Comparison of ENCODE assay signal across 21 mouse cellular contexts in the genomic region with DNA sequence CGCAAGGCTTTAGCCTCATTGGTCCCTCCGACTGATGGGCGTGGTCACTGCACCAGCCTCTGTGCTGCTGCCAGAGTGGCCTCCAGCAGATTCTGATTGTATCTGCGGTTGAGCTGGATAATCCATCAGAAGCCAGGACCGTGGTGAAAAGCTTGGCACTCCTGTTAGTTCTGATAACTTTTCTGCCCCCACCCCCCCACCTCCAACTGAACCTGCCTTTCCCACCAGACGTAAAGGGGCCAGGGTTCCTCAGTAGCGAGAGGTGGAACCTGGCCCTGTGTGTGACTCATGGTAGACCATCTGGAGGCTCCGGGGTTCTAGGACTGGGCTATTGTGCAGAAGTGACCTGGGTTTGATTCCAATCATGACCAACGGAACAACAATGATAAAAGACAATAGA.
DNase-seq lines count a peak whose midpoint lies in the region; ATAC-seq and TF ChIP-seq lines count a peak whose summit lies in the region.
"Had no signal": no experiment of that assay in that cellular context is flagged by ENCODE, and none has a peak within 500 bp of the region (broad histone marks: within the 10 kb centered on the region; RNA-seq: fewer than 3 reads in every experiment).

No protein-coding gene starts in this region.

- H3K27me3 ChIP-seq in G1E (ENCODE audit: insufficient read depth, low read length): no peaks in the 10 kb centered on the region
- H3K27me3 ChIP-seq in MEL (ENCODE audit: control insufficient read depth in 1 of 2, insufficient read depth in 2 of 2, low read length in 2 of 2): no peaks in the 10 kb centered on the region
- no peaks in the 10 kb centered on the region for H3K27me3 ChIP-seq in stomach, postnatal 0 days (ENCODE audit: control insufficient read depth, insufficient read depth, low read length)
- H3K27me3 ChIP-seq: CH12.LX had no signal

- no peak for TF ChIP-seq RAD21 in MEL (IDR thresholded peaks at IDR 0.05; ENCODE audit: low read depth, low read length)

- H3K36me3 ChIP-seq in G1E (replicated peaks) (peaks cover 54% of the 10 kb centered on the region), MEL (ENCODE audit: control insufficient read depth in 1 of 2, insufficient read depth in 2 of 2, low read length in 2 of 2) (peaks cover 2 to 8% of the 10 kb centered on the region in 2 experiments; a peak in 3 of 4 replicates)
- H3K36me3 ChIP-seq in stomach, postnatal 0 days (ENCODE audit: control insufficient read depth, insufficient read depth, low read length): no peaks in the 10 kb centered on the region

- H3K4me2 ChIP-seq in stomach, postnatal 0 days (replicated peaks; ENCODE audit: low read depth): no peak overlapping the region

- H3K4me1 ChIP-seq in G1E (ENCODE audit: insufficient read depth, low read depth, low read length) (peaks cover 25% of the 10 kb centered on the region), MEL (ENCODE audit: control insufficient read depth in 1 of 2, insufficient read depth in 2 of 2, low read length in 2 of 2) (peaks cover 0 to 16% of the 10 kb centered on the region in 2 experiments; a peak in 2 of 4 replicates)
- H3K4me1 ChIP-seq in stomach, postnatal 0 days (replicated peaks; ENCODE audit: control insufficient read depth, insufficient read depth): no peaks in the 10 kb centered on the region

- H3K27ac ChIP-seq in MEL (ENCODE audit: control insufficient read depth, low read depth, low read length): no peak overlapping the region
- no peak overlapping the region for H3K27ac ChIP-seq in stomach, postnatal 0 days (replicated peaks)

- TF ChIP-seq POLR2A in MEL (IDR thresholded peaks at IDR 0.05; ENCODE audit: control insufficient read depth in 1 of 2, insufficient read depth in 1 of 2, low read depth in 1 of 2, low read length in 2 of 2, poor library complexity in 1 of 2): no peak

- H3K9ac ChIP-seq in MEL (ENCODE audit: control insufficient read depth, low read depth, low read length, poor library complexity, severe bottlenecking): no peak overlapping the region
- H3K9ac ChIP-seq in stomach, postnatal 0 days (ENCODE audit: low read length): no peak overlapping the region

- H3K4me3 ChIP-seq in G1E (ENCODE audit: low read depth, low read length) (no peak overlapping the region; the same call in 1 of the 2 replicates), MEL (ENCODE audit: control insufficient read depth in 1 of 2, insufficient read depth in 1 of 2, low read depth in 2 of 2, low read length in 2 of 2) (no peak overlapping the region)
- no peak overlapping the region for H3K4me3 ChIP-seq in stomach, postnatal 0 days (ENCODE audit: low read depth, low read length)

- 71% methylated on average over 9 of the region's 9 CpGs for WGBS in stomach, postnatal 0 days

- H3K9me3 ChIP-seq in G1E (replicated peaks): no peaks in the 10 kb centered on the region
- no peaks in the 10 kb centered on the region for H3K9me3 ChIP-seq in MEL (replicated peaks; ENCODE audit: insufficient read depth, low read length)
- H3K9me3 ChIP-seq in stomach, postnatal 0 days (ENCODE audit: control insufficient read depth, low read length): no peaks in the 10 kb centered on the region

- TF ChIP-seq CTCF in G1E (IDR thresholded peaks at IDR 0.05; ENCODE audit: low read depth, low read length) (no peak), MEL (IDR thresholded peaks at IDR 0.05 in 2 of 3, conservative IDR thresholded peaks at IDR 0.05 in 1 of 3; ENCODE audit: control insufficient read depth in 1 of 3, insufficient read depth in 1 of 3, low read depth in 2 of 3, low read length in 3 of 3, poor library complexity in 1 of 3, severe bottlenecking in 1 of 3) (no peak)
- no peak for TF ChIP-seq CTCF in stomach, postnatal 0 days (IDR thresholded peaks at IDR 0.05; ENCODE audit: low read depth)

- H3K79me2 ChIP-seq in MEL (ENCODE audit: control insufficient read depth, insufficient read depth, low read length, poor library complexity): no peaks in the 10 kb centered on the region

- ATAC-seq in G1E (ENCODE audit: extremely low read depth, insufficient number of reproducible peaks, low FRiP score, poor library complexity, severe bottlenecking): peak; percentile 71
- no peak for ATAC-seq in stomach, postnatal 0 days (ENCODE audit: low FRiP score, low TSS enrichment)
- ATAC-seq: activated CD4-positive, CD25-positive, alpha-beta regulatory T cell, adult 4 months; CD4-positive, CD25-positive, alpha-beta regulatory T cell, adult 4 months; Patski had no signal

- TF ChIP-seq EP300 in MEL (IDR thresholded peaks at IDR 0.05; ENCODE audit: low read depth in 1 of 2, low read length in 2 of 2): peak; percentile 53 to 55; a peak in 2 of 4 replicates
- TF ChIP-seq EP300 in stomach, postnatal 0 days (optimal IDR thresholded peaks at IDR 0.05): no peak

- DNase-seq in G1E (ENCODE audit: low spot score): peak; percentile 63
- peak; percentile 46 for DNase-seq in MEL (ENCODE audit: low read depth, low spot score)
- DNase-seq in T-cell, adult 2 months (ENCODE audit: low spot score): no peak
- no peak for DNase-seq in stomach, postnatal 0 days (ENCODE audit: low spot score)
- DNase-seq: adrenal gland, adult 2 months; adrenal gland, adult 8-10 months; adrenal gland, postnatal 10 days; adrenal gland, postnatal 14 days; adrenal gland, postnatal 25 days; adrenal gland, postnatal 36 days; B cell, adult 2 months; cerebellum, adult 11 months; cerebellum, adult 11-12 months; cerebellum, adult 18-20 months; cerebellum, adult 2 months; cerebellum, adult 8-10 months; cerebellum, adult 9-10 months had no signal

TF ChIP-seq in MEL, 35 proteins besides CTCF, POLR2A, EP300 and RAD21:
- TF ChIP-seq GATA1 (IDR thresholded peaks at IDR 0.05; ENCODE audit: low read depth, low read length): peak; percentile 17; the same call in 1 of the 2 replicates
- TF ChIP-seq MYB (IDR thresholded peaks at IDR 0.05; ENCODE audit: low read depth, low read length): no peak
- TF ChIP-seq TCF12 (IDR thresholded peaks at IDR 0.05; ENCODE audit: low read depth, low read length): peak; percentile 60
- TF ChIP-seq CHD1 (IDR thresholded peaks at IDR 0.05; ENCODE audit: low read depth, low read length): no peak
- no peak for TF ChIP-seq MYC (IDR thresholded peaks at IDR 0.05; ENCODE audit: low read depth, low read length)
- no peak for TF ChIP-seq JUND (IDR thresholded peaks at IDR 0.05; ENCODE audit: low read depth, low read length)
- TF ChIP-seq NELFE (IDR thresholded peaks at IDR 0.05; ENCODE audit: low read depth, low read length): no peak
- TF ChIP-seq TBP (IDR thresholded peaks at IDR 0.05; ENCODE audit: low read depth, low read length): no peak
- no peak for TF ChIP-seq SMC3 (IDR thresholded peaks at IDR 0.05; ENCODE audit: low read depth, low read length)
- no peak; the same call in 1 of the 2 replicates for TF ChIP-seq MXI1 (IDR thresholded peaks at IDR 0.05; ENCODE audit: low read depth, low read length)
- TF ChIP-seq SIN3A (IDR thresholded peaks at IDR 0.05; ENCODE audit: low read length): no peak
- no peak for TF ChIP-seq RCOR1 (IDR thresholded peaks at IDR 0.05; ENCODE audit: low read depth, low read length)
- TF ChIP-seq MAZ (IDR thresholded peaks at IDR 0.05; ENCODE audit: low read depth, low read length): no peak
- TF ChIP-seq ETS1 (IDR thresholded peaks at IDR 0.05; ENCODE audit: low read depth, low read length): 0 out of 2 replicates have a peak, but pooled peaks have one; percentile 35
- no peak for TF ChIP-seq USF1 (IDR thresholded peaks at IDR 0.05; ENCODE audit: low read depth, low read length)
- TF ChIP-seq NRF1 (IDR thresholded peaks at IDR 0.05; ENCODE audit: insufficient read depth, low read depth, low read length, poor library complexity, severe bottlenecking): no peak
- 0 out of 2 replicates have a peak, but pooled peaks have one; percentile 16 for TF ChIP-seq TAL1 (IDR thresholded peaks at IDR 0.05; ENCODE audit: low read length)
- no peak for TF ChIP-seq ZC3H11A (IDR thresholded peaks at IDR 0.05; ENCODE audit: low read depth, low read length)

Comparison
In these comparisons a context has a peak if more than half of its experiments do, and no peak if none do; other contexts are left out.
1. DNase-seq: peak in G1E (single experiment) and MEL (single experiment); none in T-cell, adult 2 months (single experiment) and stomach, postnatal 0 days (single experiment).